Mouse (Mus musculus) embryonic facial prominence, embryonic 15.5 days (tissue): Measurements from ENCODE around the gene AC124502.3. TPM values are rescaled to one million over a fixed set of nuclear protein-coding genes. Genes with fewer than 3 reads are reported as not detected.
A peak's percentile ranks its signal among the peaks of the same experiment; 100 is the strongest.

Experiments
- ATAC-seq: fragments of 200-750 bp; cut with Nextera tagmentation; 2 replicates; pipeline ENCODE4 v1.8.0; 2017; ENCODE audit warnings: low read depth, moderate TSS enrichment; ENCODE audit not compliant: insufficient number of reproducible peaks, low FRiP score, low TSS enrichment
- H3K27ac ChIP-seq: fragments of 300-500 bp; sonication (generic); replicated peaks from 2 replicates; pipeline ENCODE4 v1.5.1; 2015; ENCODE audit warnings: mild to moderate bottlenecking, inconsistent platforms
- H3K27me3 ChIP-seq: fragments of 300-500 bp; sonication (generic); 2 replicates; pipeline ENCODE4 v1.6.1; 2015; ENCODE audit warnings: inconsistent platforms
- H3K36me3 ChIP-seq: fragments of 300-500 bp; sonication (generic); 2 replicates; pipeline ENCODE4 v1.6.1; 2015; ENCODE audit warnings: mild to moderate bottlenecking, inconsistent platforms
- H3K4me1 ChIP-seq: fragments of 300-500 bp; sonication (generic); 2 replicates; pipeline ENCODE4 v1.6.1; 2015; ENCODE audit warnings: inconsistent platforms
- H3K4me2 ChIP-seq: fragments of 300-500 bp; sonication (generic); replicated peaks from 2 replicates; pipeline ENCODE4 v1.6.1; 2015; ENCODE audit warnings: mild to moderate bottlenecking, inconsistent platforms
- H3K4me3 ChIP-seq: fragments of 300-500 bp; sonication (generic); replicated peaks from 2 replicates; pipeline ENCODE4 v1.5.1; 2015; ENCODE audit warnings: mild to moderate bottlenecking, inconsistent platforms
- H3K9ac ChIP-seq: fragments of 300-500 bp; sonication (generic); 2 replicates; pipeline ENCODE4 v1.6.1; 2015; ENCODE audit warnings: inconsistent platforms
- H3K9me3 ChIP-seq: fragments of 300-500 bp; sonication (generic); replicated peaks from 2 replicates; pipeline ENCODE4 v1.6.1; 2016; ENCODE audit warnings: inconsistent platforms
- WGBS: fragments of 180-500 bp; shearing (Covaris S2); methylation state at CpG from one replicate; pipeline ENCODE4 v1.1.7; 2015; 5-methylcytosine and 5-hydroxymethylcytosine counted together
- polyA plus RNA-seq: library from polyadenylated mRNA; unstranded; fragments of >200 nt; fragmentation: Nextera tagmentation; extraction: Ambion mirVana; gene quantifications from 2 replicates; pipeline ENCODE4 v1.2.1, GENCODE M21; 2015

AC124502.3 gene
- polyA plus RNA-seq, 1 experiment from 2014 or later = 1.9 TPM

GRCm38 (mm10) chr19:5036577-5036976, 2.1 kb upstream of the AC124502.3 start:
- no peak overlapping the region for H3K4me3 ChIP-seq
- H3K9me3 ChIP-seq = no peaks in the 10 kb centered on the region
- 68% methylated on average over 4 of the region's 4 CpGs for WGBS
- H3K4me2 ChIP-seq = no peak overlapping the region
- ATAC-seq = no peak
- no peak overlapping the region for H3K9ac ChIP-seq
- H3K36me3 ChIP-seq = peaks cover 6% of the 10 kb centered on the region
- H3K27me3 ChIP-seq = no peaks in the 10 kb centered on the region
- no peak overlapping the region for H3K27ac ChIP-seq
- peaks cover 27% of the 10 kb centered on the region for H3K4me1 ChIP-seq

DNA sequence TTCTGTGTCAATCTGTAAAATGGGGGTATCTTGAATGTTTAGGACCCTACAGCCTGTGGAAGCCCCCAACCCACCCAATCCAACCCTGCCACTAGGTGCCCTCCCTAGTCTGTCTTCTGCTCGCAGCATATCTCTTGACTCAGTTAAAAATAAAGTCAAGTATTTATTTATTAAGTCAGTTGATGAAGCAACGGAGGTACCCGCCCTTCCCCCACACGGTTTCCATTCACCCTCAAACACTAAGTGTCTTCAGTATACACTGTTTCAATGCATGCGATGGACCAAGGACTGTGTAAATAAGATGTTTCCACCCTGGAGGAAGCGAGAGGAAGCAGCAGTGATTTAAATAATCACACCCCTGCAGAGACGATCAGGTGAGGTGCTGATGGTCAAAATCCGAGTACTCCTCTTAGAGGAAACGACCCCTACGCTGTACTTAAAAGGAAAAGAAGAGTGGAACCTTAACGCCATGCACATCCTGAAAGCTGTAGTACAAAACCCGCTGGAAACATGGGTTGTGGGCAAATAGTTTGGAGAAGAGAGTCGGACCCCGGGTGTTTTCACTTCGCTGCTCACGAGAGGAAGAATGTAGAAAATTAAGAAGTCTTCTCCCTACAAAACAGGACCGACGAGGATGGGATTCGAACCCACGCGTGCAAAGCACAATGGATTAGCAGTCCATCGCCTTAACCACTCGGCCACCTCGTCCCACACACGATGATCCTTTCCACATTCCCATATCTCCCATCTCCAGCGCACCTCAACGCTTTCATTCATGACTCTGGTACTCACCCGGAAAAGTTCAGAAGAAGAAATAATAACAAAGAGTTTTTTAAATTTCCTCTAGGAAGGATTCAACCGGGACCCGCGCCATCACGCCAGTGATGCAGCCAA, 766 bp upstream of the AC124502.3 start:
- Histone ChIP-seq H3K4me2 (peak overlapping the region; percentile 95), H3K9ac (peak overlapping the region; percentile 98), H3K4me3 (peak overlapping the region; percentile 71), H3K27ac (peak overlapping the region; percentile 85), H3K9me3 (no peaks in the 10 kb centered on the region), H3K4me1 (peaks cover 39% of the 10 kb centered on the region), H3K27me3 (no peaks in the 10 kb centered on the region), H3K36me3 (0 out of 2 replicates have a peak, but pooled peaks cover 3% of the 10 kb centered on the region)
- ATAC-seq = peak; percentile 41; the same call in 1 of the 2 replicates
- WGBS = 4% methylated on average over 32 of the region's 32 CpGs

GRCm38 (mm10) chr19:5039301-5040114, 817 bp downstream of the AC124502.3 start:
- Histone ChIP-seq H3K36me3 (0 out of 2 replicates have a peak, but pooled peaks cover 8% of the 10 kb centered on the region), H3K9ac (peak overlapping the region; percentile 98), H3K27me3 (no peaks in the 10 kb centered on the region), H3K4me1 (peaks cover 39% of the 10 kb centered on the region), H3K27ac (peak overlapping the region; percentile 85), H3K4me2 (peak overlapping the region; percentile 95), H3K9me3 (no peaks in the 10 kb centered on the region), H3K4me3 (peak overlapping the region; percentile 71)
- peak; percentile 7; the same call in 1 of the 2 replicates for ATAC-seq
- WGBS = 10% methylated on average over 41 of the region's 41 CpGs

GRCm38 (mm10) chr19:5040862-5041523, 2.3 kb downstream of the AC124502.3 start, which contains the start of gene Brms1:
Gene Brms1 (plus strand): TSS chr19:5041354.
- peak within 1 kb of the TSS; percentile 59 for H3K27ac ChIP-seq
- peak within 1 kb of the TSS; percentile 64 for H3K9ac ChIP-seq
- H3K27me3 ChIP-seq = no peaks in the 10 kb centered on the region
- H3K9me3 ChIP-seq = no peaks in the 10 kb centered on the region
- peaks cover 39% of the 10 kb centered on the region for H3K4me1 ChIP-seq
- H3K4me3 ChIP-seq = peak within 1 kb of the TSS; percentile 71
- WGBS = 6% methylated on average over 40 of the region's 40 CpGs
- peak within 1 kb of the TSS; percentile 95 for H3K4me2 ChIP-seq
- peaks cover 12% of the 10 kb centered on the region; the same call in 1 of the 2 replicates for H3K36me3 ChIP-seq
- peak; percentile 68 for ATAC-seq

- Histone ChIP-seq H3K4me1 (peaks cover 39% of the 10 kb centered on the region), H3K27me3 (no peaks in the 10 kb centered on the region), H3K4me2 (peak overlapping the region; percentile 95), H3K9me3 (no peaks in the 10 kb centered on the region), H3K4me3 (peak overlapping the region; percentile 71), H3K9ac (peak overlapping the region; percentile 64), H3K36me3 (peaks cover 18% of the 10 kb centered on the region), H3K27ac (peak overlapping the region; percentile 59)
- ATAC-seq = peak; percentile 4; the same call in 1 of the 2 replicates
- 2% methylated on average over 16 of the region's 16 CpGs for WGBS
Measured at GRCm38 (mm10) chr19:5041588-5041987, 2.9 kb downstream of the AC124502.3 start.

- Histone ChIP-seq H3K9ac (no peak overlapping the region), H3K27me3 (no peaks in the 10 kb centered on the region; the same call in 1 of the 2 replicates), H3K4me3 (no peak overlapping the region), H3K4me2 (no peak overlapping the region), H3K36me3 (peaks cover 47% of the 10 kb centered on the region), H3K4me1 (peaks cover 27% of the 10 kb centered on the region), H3K27ac (no peak overlapping the region), H3K9me3 (no peaks in the 10 kb centered on the region)
- ATAC-seq = no peak
- 80% methylated on average over 4 of the region's 4 CpGs for WGBS
Measured at GRCm38 (mm10) chr19:5045531-5045930, 6.8 kb downstream of the AC124502.3 start.

- WGBS = 85% methylated on average over 14 of the region's 14 CpGs
- H3K4me1 ChIP-seq = peaks cover 32% of the 10 kb centered on the region
- H3K27me3 ChIP-seq = peaks cover 28% of the 10 kb centered on the region
- H3K9me3 ChIP-seq = no peaks in the 10 kb centered on the region
- H3K27ac ChIP-seq = no peak overlapping the region
- no peak overlapping the region for H3K9ac ChIP-seq
- peaks cover 41% of the 10 kb centered on the region for H3K36me3 ChIP-seq
- ATAC-seq = no peak
- H3K4me2 ChIP-seq = no peak overlapping the region
- H3K4me3 ChIP-seq = no peak overlapping the region
Measured at GRCm38 (mm10) chr19:5048138-5049056, 9.7 kb downstream of the AC124502.3 start.

DNA sequence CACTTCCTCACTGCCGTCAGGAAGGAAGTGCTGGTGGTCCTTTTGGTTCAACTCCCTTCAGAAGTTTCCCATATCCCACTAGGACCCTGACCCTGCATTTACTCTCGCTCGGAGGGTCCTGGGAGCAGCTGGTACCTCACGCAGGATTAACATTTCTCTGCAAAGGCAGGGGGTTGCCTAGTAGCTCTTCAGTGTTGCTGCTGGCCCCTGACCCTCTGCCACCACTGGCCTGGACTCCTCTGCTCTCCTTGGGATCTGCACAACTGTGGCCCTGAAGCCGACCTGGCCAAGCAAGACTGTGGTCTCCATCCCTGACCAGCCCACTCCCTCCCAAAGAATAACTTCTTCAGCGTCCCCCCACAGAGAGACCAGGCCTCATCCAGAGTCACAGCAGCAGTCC, 10.6 kb downstream of the AC124502.3 start:
- H3K4me2 ChIP-seq = no peak overlapping the region
- peaks cover 32% of the 10 kb centered on the region for H3K4me1 ChIP-seq
- 66% methylated on average over 6 of the region's 6 CpGs for WGBS
- H3K27me3 ChIP-seq = peaks cover 31% of the 10 kb centered on the region
- ATAC-seq = no peak
- peaks cover 39% of the 10 kb centered on the region for H3K36me3 ChIP-seq
- no peaks in the 10 kb centered on the region for H3K9me3 ChIP-seq
- H3K9ac ChIP-seq = no peak overlapping the region
- no peak overlapping the region for H3K27ac ChIP-seq
- H3K4me3 ChIP-seq = no peak overlapping the region

DNA sequence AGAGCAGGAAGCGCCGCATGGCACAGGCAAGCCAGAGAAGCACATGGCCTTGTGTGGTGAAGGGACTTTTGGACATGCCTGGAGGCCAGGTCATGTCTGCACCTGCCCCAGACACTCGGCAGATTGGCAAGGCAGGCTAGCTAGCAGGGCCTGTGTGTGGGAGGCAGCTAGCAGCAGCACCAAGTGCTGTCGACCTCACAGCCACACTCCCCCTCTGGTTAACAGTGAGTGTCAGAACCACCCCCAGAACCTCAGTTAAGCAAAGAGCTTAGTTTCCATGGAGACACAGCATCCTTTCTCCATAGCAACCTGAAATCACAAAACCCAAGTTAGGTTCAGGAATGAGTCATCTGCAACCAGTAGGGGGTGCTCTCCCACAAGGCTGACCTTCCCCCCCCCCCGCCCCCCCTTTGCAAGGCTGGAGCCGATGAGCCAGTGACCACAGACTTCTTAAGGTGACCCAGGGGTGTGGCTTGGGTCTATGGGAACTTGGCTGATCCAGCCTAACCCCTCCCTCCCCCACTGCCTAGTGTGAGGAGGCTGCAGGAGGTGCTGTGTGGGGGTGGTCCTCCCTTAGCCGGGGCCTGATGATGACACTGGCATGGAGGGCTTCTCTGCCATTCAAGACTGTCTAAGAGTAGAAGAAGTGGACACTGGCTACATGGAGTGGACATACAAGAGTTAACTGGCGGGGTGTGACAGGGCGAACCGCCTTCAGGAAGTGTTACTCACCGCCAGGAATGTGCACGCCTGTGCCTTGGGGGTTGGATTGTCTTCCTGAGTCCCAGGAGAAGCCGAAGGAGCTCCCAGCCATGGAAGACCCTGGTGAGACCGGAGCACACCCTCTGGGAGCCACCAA, 11.6 kb downstream of the AC124502.3 start, which contains the start of gene Rin1:
TSS of gene Rin1 (plus strand) at position 435 of the 859 bp plus-strand sequence.
- H3K27ac ChIP-seq = 0 out of 2 replicates have a peak within 1 kb of the TSS, but pooled peaks have one; percentile 28

More for the DNA sequence above, 11.6 kb downstream of the AC124502.3 start, which contains the start of gene Rin1:
- H3K27me3 ChIP-seq = peaks cover 31% of the 10 kb centered on the region
- peaks cover 32% of the 10 kb centered on the region for H3K4me1 ChIP-seq
- H3K4me2 ChIP-seq = peak within 1 kb of the TSS; percentile 40
- H3K36me3 ChIP-seq = peaks cover 39% of the 10 kb centered on the region
- WGBS = 15% methylated on average over 14 of the region's 14 CpGs
- ATAC-seq = no peak
- H3K4me3 ChIP-seq = peak within 1 kb of the TSS; percentile 29
- H3K9me3 ChIP-seq = no peaks in the 10 kb centered on the region
- no peak within 1 kb of the TSS for H3K9ac ChIP-seq
